Mouse (Mus musculus) left cerebral cortex, adult 8-10 months (tissue): Measurements from ENCODE around the gene Tekt1. TPM values are rescaled to one million over a fixed set of nuclear protein-coding genes. Genes with fewer than 3 reads are reported as not detected.
A peak's percentile ranks its signal among the peaks of the same experiment; 100 is the strongest.

ENCODE experiments used
- DNase-seq, 2 experiments: peaks; one replicate each; pipeline ENCODE4 v3.0.0; 2022; ENCODE audit warnings: low spot score in 2 of 2
- microRNA-seq, 2 experiments: library from miRNA; unstranded; fragments of <30 nt; microRNA quantifications; one replicate each; pipeline ENCODE4 v1.2.0; 2022
- total RNA-seq, 4 experiments: library from RNA; stranded (reverse); gene quantifications; 2 replicates each; pipeline ENCODE4 v1.2.4; 2022

Tekt1 gene
- total RNA-seq, 4 experiments from 2014 or later: 1.3 to 3.5 (median 2.5) TPM

DNA sequence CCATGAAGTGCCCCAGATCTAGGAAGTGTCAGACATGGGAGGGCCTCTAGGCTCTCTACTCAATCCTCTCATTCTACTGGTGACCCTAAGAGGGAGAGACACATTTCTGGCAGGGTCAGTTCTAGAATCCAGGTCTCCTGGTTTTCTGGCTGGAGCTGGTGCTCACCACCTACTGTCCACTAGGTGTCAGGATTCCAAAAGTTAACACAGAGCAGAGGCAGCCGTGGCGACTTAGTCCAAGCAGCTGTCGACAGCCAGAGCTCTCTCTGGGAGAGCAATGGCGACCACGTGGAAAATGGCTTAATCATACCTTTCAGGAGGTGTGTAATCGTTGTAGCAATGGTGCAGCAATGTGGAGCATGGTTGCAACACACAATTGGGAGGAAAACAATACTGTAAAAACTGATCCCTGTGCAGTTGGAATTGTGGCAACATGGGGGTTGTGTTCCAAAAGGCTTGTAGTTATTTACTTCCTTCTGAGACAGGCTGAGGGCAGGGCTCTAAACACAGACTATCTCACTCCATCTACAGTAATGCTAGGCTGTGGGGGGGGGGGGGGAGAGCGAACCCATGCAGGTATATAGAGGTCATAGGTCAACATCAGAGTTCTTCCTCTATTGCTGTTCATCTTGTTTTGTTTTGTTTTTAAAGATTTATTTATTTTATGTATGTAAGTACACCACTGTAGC is 19.5 kb downstream of the Tekt1 start:
- DNase-seq: peak in 1 of 2 experiments; percentile 41

DNA sequence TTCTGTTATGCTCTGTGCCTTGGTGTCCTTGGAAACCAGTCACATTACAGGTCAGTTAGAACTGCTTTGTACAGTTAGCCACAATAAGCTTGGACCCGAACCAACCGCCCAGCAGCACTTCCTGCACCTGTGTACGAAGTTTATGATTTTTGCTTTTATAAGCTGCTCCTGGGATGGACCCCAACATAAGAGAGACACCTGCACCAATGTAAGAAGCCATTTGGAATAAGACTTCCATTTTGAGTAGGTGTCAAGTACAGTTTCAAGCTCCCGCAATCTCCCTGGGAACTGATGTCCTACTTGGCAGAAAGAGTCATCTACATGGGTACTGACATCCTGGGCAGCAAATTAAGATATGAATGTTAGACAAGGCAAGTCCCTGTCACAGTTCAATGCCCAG is 22.5 kb downstream of the Tekt1 start:
- DNase-seq: no peak

DNA sequence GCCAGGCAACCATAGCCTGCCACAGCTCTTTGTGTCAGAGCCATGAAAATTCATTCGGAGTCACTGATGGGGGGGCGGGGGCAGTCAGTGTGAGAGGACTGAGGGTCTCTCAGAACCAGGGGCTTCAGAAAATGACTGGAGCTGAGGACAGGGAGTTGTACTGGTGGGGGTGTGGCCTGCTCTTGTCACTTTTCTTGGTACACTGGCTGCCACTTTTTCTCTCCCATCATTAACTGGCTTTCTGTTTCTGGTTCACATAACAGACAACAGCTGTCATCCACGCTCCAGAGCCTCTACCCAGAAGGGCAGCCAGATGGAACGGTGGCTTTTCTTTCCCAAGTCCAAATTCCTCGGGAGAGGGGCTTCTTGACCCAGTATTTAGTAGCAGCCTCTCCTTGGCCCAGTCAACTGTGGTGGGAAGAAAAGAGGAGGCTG is 23.8 kb downstream of the Tekt1 start:
- DNase-seq: no peak

DNA sequence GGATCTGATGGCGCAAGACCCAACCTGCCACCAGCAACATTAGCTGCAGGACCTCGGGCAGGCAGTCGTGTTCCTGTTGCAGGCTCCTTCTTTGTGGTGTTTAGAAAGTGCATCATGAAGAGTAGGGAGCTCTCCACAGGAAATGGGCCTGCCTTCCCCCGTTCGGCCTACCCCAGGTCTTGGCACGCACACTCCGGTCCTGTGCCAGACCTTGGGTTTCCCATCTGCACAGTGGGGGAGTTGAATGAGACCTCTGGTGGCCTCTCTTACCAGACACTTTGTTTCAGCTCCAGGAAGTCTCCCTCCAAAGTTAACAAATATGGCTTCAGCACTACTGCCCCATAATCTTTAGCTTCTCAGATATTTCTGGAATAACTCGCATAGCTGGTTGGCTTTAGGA is 25.5 kb downstream of the Tekt1 start:
- no peak for DNase-seq

DNA sequence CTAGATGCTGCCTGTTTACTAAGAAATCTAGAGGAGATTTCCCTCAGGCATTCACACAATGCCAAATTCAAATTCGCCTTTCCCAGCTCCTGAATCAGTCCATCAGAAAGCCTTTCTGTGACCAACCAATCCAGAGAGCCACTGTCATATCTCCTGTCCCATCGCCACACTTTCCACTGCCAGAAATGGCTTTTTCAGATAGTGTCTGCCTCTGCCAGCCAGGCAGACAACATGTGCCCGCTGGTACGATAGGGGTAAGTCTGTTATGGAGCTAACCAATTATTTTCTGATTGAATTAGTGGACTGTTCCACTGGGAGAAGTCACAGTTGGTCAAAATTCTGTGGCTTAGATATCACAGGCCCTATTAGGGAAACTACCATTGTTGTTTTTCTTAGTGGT is 27.6 kb downstream of the Tekt1 start:
- DNase-seq: no peak

DNA sequence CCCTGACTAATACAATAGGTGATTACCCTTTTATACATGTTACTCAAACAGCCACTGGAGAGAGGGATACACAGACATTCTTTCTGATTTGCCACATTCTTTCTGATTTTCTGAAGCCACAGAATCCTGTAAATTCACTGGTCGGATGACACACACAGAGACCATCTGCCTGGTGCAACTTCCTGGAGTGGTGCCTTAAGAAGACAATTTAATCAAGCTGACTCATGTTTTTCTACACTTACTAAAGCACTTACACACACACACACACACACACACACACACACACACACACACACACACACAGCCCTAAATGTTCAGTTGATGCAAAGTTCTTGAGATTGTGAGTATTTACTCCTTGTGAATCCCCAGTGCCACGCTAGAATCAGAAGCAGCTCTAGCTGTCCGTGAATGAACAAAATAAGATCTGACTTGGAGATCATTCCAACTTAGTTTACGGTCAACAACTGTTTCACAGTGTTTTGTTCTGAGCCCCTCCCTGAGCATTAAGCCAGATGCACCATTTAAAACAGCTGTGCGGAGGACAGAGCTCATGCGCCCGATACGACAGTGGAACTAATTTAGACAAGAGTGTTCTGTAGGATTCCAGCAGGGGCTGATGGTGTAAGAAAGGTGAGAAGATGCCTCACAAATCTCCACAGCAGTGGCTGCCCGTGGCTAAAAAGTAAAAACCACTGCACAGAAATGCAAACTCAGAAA is 29.1 kb downstream of the Tekt1 start:
- peak in 1 of 2 experiments; percentile 53 for DNase-seq

DNA sequence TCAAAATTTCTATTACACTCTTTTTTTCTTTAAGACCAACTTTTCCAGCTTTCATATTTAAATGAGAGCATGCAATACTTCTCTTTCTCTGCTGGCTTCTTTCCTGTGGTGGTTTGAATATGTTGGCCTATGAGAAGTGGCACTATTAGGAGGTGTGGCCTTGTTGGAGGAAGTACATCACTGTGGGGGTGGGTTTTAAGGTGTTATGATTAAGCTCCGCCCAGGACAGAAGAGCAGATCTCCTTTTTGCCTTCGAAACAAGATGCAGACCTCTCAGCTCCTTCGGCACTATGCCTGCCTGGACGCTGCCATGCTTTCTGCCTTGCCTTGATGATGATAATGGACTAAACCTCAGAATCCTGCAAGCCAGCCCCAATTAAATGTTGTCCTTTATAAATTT is 36.5 kb downstream of the Tekt1 start:
- DNase-seq: no peak

DNA sequence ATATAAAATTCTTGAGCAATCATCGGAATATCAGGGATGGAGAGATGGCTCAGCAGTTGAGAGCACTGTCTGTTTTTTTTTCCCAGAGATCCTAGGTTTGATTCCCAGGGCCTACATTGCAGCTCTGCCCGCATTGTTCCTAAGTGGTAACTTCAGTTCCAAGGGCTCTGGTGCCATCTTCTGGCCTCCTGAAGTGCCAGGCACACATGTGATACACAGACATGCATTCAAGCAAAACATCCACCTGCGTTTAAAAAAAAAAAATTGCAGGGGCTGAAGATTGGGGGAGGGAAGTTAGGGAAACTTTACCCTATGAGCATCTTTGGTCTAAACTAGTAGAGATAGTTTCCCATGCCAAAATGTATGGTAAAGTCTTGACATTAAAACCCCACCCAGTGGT is 37.8 kb downstream of the Tekt1 start:
- no peak for DNase-seq

DNA sequence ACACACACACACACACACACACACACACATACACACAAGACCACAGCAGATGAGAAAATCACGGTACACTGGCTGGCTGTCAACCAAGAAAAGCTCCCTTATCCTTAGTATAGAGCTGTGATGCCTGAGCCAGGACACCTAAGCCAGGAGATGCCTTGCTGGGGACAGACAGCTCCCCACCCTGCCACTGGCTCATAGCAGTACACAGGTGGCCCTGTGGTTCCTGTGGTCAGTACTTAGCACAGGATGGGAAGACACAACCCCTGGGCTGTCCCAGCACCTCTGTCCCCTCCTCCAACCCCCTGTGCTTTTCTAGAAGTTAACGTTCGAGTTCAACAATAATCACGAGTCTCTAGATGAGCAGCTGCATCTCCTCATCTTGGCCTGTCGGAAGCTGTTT is 44.2 kb downstream of the Tekt1 start:
- DNase-seq: no peak

DNA sequence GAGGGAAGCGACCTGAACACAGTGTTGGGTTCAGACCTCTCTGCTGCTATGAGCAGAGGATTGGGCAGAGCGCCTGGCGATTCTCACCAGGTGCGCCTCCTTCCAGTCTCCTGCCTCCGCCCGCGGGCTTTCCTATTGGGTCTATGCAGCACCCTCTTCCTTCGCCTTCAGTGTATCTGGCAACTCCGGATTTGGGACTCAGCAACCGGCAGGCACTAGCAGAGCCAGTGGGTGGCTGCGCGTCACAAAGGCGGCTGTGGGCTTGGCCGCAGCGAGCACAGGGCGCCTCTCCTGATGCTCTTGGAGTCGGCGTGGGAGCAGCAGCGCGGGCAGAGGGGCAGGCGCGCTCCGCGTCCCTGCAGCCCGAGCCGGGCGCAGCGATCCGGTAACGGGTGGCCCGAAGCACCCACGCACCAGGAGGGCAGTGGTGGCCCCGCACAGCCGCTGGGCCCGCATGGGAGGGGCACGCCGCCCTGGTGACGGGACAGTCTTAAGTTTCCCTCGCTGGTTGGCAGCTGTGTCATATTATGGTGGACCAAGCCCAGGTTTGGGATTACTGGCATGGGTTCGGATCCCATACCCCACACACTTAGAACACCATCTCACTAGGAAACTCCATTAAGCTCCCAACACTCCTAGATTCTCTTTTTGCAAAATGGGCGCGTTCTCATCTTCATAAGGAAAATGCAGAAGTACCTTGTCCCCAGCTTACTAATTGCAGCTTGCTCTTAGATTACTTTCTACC is 47.9 kb downstream of the Tekt1 start, which contains the start of gene Fbxo39:
TSS of gene Fbxo39 (plus strand) at position 294 of the 745 bp plus-strand sequence.
- peak; percentile 23 to 68 for DNase-seq

DNA sequence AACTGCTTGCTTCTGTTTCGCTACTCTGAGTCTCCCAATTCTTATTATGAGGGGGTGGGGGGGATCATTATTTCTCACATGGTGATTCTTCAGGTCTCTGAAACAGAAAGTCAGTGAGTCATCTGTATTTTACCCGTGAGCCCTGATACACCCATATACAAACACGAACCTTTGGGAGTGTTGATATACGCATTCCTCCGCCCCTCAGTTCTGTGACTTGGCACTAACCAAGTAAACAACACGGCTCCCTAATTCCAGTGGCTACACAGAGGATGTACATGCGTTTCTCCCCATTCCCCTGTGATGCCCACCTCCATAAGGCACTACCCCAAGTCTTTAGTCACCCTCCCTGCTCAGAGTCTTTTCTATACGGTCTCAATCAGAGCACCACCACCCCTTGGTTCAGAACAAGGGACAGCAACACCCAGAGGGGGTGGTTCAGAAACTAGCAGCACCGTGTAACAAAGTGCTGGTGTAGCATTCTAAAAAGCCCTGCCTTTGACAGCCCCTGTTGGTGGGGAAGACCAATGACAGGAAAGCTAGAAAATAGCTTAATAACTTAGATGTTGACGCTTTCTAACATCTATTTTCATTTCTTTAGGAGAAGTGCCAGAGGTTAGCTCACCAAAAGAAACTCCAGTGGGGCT is 50.8 kb downstream of the Tekt1 start:
- no peak for DNase-seq

DNA sequence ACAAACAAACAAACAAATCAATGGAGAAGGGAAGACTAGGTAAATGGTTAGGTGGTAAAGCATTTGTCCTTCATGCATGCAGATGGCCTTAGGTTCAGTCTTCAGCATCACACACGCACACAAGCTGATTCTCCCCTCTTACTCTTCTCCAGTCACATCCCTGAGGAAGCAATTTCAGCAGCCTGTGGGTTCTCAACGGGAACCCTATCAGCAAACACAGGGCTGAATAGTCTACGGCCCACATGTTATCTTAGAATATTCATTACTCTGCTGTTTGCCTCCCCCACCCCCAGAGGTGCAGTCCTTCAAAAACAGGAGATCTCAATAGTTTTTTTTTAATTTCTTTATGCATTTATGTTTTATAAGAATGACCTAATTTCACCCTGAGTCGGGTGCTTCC is 51.8 kb downstream of the Tekt1 start:
- no peak for DNase-seq

DNA sequence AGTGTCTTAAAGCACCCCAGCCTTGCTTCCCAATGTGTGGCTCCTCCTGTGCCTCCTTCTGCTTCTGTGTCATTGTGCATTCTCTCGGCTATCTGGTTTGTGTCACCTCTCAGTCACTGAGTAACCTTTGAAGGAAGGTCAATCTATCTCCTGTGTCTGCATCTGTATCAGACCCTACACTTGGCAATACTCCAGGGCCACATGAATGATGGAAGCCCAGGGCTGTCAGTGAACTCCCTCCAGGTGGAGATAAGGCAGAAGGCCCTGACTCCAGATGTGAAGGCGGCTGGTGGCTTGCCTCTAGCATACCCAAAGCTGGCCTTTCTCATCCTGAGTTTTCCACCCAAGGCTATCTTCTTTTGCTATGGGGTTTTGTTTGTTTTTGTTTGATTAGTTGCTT is 53.3 kb downstream of the Tekt1 start:
- no peak for DNase-seq

DNA sequence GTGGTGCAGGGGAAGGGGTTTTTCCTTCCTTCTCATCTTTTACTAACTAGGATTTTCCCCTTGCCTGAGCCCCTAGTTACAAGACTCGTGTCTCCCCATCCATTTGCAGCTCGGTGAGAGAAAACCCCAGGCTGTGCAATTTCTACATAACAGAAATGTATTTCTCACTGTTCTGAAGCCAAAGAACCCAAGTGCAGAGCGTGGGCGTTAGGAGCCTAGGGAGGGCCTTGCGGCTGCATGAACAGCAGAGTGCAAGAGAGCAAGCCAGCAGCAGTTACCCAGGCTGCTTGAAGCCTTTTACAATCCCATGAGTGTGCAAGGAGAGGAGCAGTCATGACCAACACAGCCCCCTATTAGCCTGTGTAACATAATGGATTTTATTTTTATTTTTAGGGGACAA is 54.8 kb downstream of the Tekt1 start:
- DNase-seq: peak in 1 of 2 experiments; percentile 41

DNA sequence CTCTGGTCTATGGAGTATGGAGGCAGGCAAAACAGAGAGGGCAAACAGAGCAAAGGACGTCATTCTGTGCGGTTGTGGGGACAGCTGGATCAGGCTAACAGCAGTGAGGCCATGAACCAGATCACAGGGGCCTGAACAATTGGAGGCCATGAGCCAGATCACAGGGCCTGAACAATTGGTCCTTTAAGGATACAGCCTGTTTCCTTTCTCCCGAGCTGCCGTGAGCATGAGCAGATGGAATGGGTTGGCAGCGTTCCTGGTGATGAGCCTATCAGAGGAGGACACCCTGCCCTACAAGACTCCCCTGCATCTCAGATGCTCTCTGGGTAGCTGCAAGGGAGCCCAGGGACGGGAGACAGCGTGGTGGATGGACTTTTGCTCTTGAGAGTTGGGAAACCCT is 60.0 kb downstream of the Tekt1 start:
- peak; percentile 25 to 83 for DNase-seq

DNA sequence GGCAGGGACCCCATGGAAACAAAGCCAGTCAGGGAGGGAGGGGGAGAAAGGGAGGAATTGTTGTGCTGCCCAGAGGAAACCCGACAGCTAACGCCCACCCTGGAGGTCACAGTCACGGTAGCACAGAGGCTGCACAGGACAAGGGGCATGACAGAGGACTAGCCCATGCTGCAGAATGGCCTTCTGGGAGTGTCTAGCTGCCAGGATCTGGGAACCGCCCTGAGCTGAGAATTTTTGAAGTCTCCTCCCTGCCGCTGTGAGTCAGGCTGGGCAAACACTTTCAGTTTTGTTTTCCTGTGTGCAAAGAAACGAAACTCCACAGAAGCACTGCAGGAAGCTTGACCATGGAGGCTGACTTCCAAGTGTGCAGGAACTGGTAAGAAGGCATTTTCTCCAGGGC is 60.9 kb downstream of the Tekt1 start, which contains the start of gene Xaf1:
TSS of gene Xaf1 (plus strand) at position 296 of the 400 bp plus-strand sequence.
- DNase-seq: peak in 1 of 2 experiments; percentile 21

Small RNAs within 50 kb of the gene (microRNA-seq; reads per million reads assigned to microRNA genes)
- gene Mir6338: 0 reads per million in 2 experiments

Other genes starting within 250 kb of the Tekt1 start
- gene Pitpnm3, start 226.7 kb downstream of the Tekt1 start, total RNA-seq: 10 to 100 TPM; 67.0 to 79.6 (median 74.5) TPM
- 10 to 100 TPM in 2 of 4 experiments, 1 to 10 TPM in 2; 8.3 to 12.7 (median 10.1) TPM for gene Gm43951, start 155.6 kb downstream of the Tekt1 start, total RNA-seq
- gene 4933427D14Rik, start 155.0 kb downstream of the Tekt1 start, total RNA-seq: 10 to 100 TPM; 23.7 to 35.2 (median 28.0) TPM
- 10 to 100 TPM; 24.9 to 37.3 (median 30.2) TPM for gene Txndc17, start 154.9 kb downstream of the Tekt1 start, total RNA-seq
- 10 to 100 TPM; 14.4 to 17.8 (median 15.2) TPM for gene Med31, start 146.8 kb downstream of the Tekt1 start, total RNA-seq
- 10 to 100 TPM; 15.6 to 18.8 (median 17.2) TPM for gene Slc13a5, start 95.2 kb downstream of the Tekt1 start, total RNA-seq
- gene Xaf1, start 60.8 kb downstream of the Tekt1 start, total RNA-seq: 10 to 100 TPM in 2 of 4 experiments, 1 to 10 TPM in 2; 5.6 to 11.8 (median 10.1) TPM
- not detected for gene Fbxo39, start 48.0 kb downstream of the Tekt1 start, total RNA-seq
- 1 to 10 TPM in 2 of 4 experiments, under 1 TPM in 2; 0.89 to 2.9 (median 1.1) TPM for gene Smtnl2, start 49.3 kb upstream of the Tekt1 start, total RNA-seq
- gene Ggt6, start 73.1 kb upstream of the Tekt1 start, total RNA-seq: under 1 TPM in 1 of 4 experiments, not detected in 3; 0.23 TPM
- gene Mybbp1a, start 78.9 kb upstream of the Tekt1 start, total RNA-seq: 10 to 100 TPM; 48.1 to 54.6 (median 51.3) TPM
- 10 to 100 TPM; 47.3 to 55.4 (median 51.1) TPM for gene Spns2, start 127.5 kb upstream of the Tekt1 start, total RNA-seq
- 1 to 10 TPM in 1 of 4 experiments, under 1 TPM in 3; 0.32 to 1.1 (median 0.68) TPM for gene Spns3, start 188.1 kb upstream of the Tekt1 start, total RNA-seq
- gene Ube2g1, start 244.8 kb upstream of the Tekt1 start, total RNA-seq: 10 to 100 TPM; 41.9 to 47.2 (median 44.4) TPM